Mouse (Mus musculus) cerebellum, adult 2 months (tissue): ENCODE measurements around the gene 4833439L19Rik. TPM values are rescaled to one million over a fixed set of nuclear protein-coding genes. Genes with fewer than 3 reads are reported as not detected.

Experiments used
- DNase-seq, 2 experiments: peaks; one replicate each; pipeline ENCODE4 v3.0.0; 2021
- H3K27ac ChIP-seq: fragments of 200-500 bp; 2 replicates; pipeline ENCODE4 v1.5.1; 2012; ENCODE audit warnings: low read length, control low read depth, inconsistent platforms; ENCODE audit not compliant: insufficient read depth
- H3K27me3 ChIP-seq: fragments of 200-500 bp; 2 replicates; pipeline ENCODE4 v1.6.1; 2012; ENCODE audit warnings: inconsistent platforms, mild to moderate bottlenecking, low read length, moderate library complexity; ENCODE audit not compliant: control insufficient read depth, insufficient read depth
- H3K4me1 ChIP-seq: fragments of 200-500 bp; 2 replicates; pipeline ENCODE4 v1.6.1; 2011; ENCODE audit warnings: low read length; ENCODE audit not compliant: control insufficient read depth, insufficient read depth
- H3K4me3 ChIP-seq: fragments of 200-500 bp; replicated peaks from 2 replicates; pipeline ENCODE3; 2011; ENCODE audit warnings: mild to moderate bottlenecking, low read depth, low read length, control low read depth; ENCODE audit not compliant: insufficient read depth
- CTCF ChIP-seq: fragments of 200-500 bp; IDR thresholded peaks from 2 replicates; pipeline ENCODE4 v1.5.1; 2011; ENCODE audit warnings: low read depth, mild to moderate bottlenecking, control low read depth, low read length, moderate library complexity, borderline replicate concordance; ENCODE audit not compliant: insufficient read depth
- POLR2A ChIP-seq: fragments of 200-500 bp; IDR thresholded peaks from 2 replicates; pipeline ENCODE4 v1.6.1; 2011; ENCODE audit warnings: low read length, control low read depth, borderline replicate concordance; ENCODE audit not compliant: insufficient read depth
- WGBS: fragments of 180-500 bp; shearing (Covaris S2); methylation state at CpG from one replicate; pipeline ENCODE4 v1.1.7; 2018; 5-methylcytosine and 5-hydroxymethylcytosine counted together
- polyA plus RNA-seq: library from polyadenylated mRNA; depleted of rRNA; stranded (reverse); fragments of >200 nt; gene quantifications from 2 replicates; pipeline ENCODE4 v1.2.3, GENCODE M21; 2012; rRNA removed

4833439L19Rik gene
- polyA plus RNA-seq, 1 experiment: 199 TPM

- under 1% methylated on average over 105 of the region's 105 CpGs for WGBS
- Histone ChIP-seq H3K27me3 (no peaks in the 10 kb centered on the region), H3K4me1 (no peaks in the 10 kb centered on the region), H3K4me3 (peak within 1 kb of the TSS; percentile 67), H3K27ac (peak within 1 kb of the TSS; percentile 39)
- no peak for TF ChIP-seq CTCF
- TF ChIP-seq POLR2A: peak; percentile 32; the same call in 1 of the 2 replicates
- DNase-seq: peak; percentile 76 to 77
These were observed 61.4 kb downstream of the 4833439L19Rik start, which contains the start of gene Simc1 for GRCm38 (mm10) chr13:54503604-54504521. Simc1 (plus strand) TSS chr13:54503779.

GRCm38 (mm10) chr13:54503278-54503603, 62.0 kb downstream of the 4833439L19Rik start:
- DNase-seq: no peak
- Histone ChIP-seq H3K27ac (no peak overlapping the region), H3K4me3 (peak overlapping the region; percentile 67), H3K27me3 (no peaks in the 10 kb centered on the region), H3K4me1 (no peaks in the 10 kb centered on the region)
- no peak for TF ChIP-seq POLR2A
- TF ChIP-seq CTCF: no peak
- 8% methylated on average over 14 of the region's 14 CpGs for WGBS

GRCm38 (mm10) chr13:54501957-54502690, 63.1 kb downstream of the 4833439L19Rik start:
- TF ChIP-seq CTCF (no peak), POLR2A (no peak)
- Histone ChIP-seq H3K27ac (no peak overlapping the region), H3K4me1 (no peaks in the 10 kb centered on the region), H3K27me3 (no peaks in the 10 kb centered on the region), H3K4me3 (no peak overlapping the region)
- 87% methylated on average over 3 of the region's 3 CpGs for WGBS
- DNase-seq: no peak

GRCm38 (mm10) chr13:54501352-54501751, 63.9 kb downstream of the 4833439L19Rik start:
- DNase-seq: no peak
- WGBS: 91% methylated on average over 2 of the region's 2 CpGs
- H3K27me3 ChIP-seq: no peaks in the 10 kb centered on the region
- no peaks in the 10 kb centered on the region for H3K4me1 ChIP-seq
- TF ChIP-seq POLR2A: no peak
- TF ChIP-seq CTCF: no peak
- no peak overlapping the region for H3K4me3 ChIP-seq
- H3K27ac ChIP-seq: no peak overlapping the region

Other genes starting within 250 kb of the 4833439L19Rik start
- 361 and 392 TPM in 2 replicates for gene Cplx2, start 194.1 kb downstream of the 4833439L19Rik start, polyA plus RNA-seq
- gene Thoc3, start 96.6 kb downstream of the 4833439L19Rik start, polyA plus RNA-seq: 35.6 and 36.2 TPM in 2 replicates
- gene Simc1, start 61.7 kb downstream of the 4833439L19Rik start, polyA plus RNA-seq: 20.2 and 21.5 TPM in 2 replicates
- gene Arl10, start 9.6 kb upstream of the 4833439L19Rik start, polyA plus RNA-seq: 29.4 and 32.0 TPM in 2 replicates
- 24.4 and 26.4 TPM in 2 replicates for gene Nop16, start 24.7 kb upstream of the 4833439L19Rik start, polyA plus RNA-seq
- gene Higd2a, start 24.8 kb upstream of the 4833439L19Rik start, polyA plus RNA-seq: 290 and 306 TPM in 2 replicates
- gene Cltb, start 45.9 kb upstream of the 4833439L19Rik start, polyA plus RNA-seq: 391 and 435 TPM in 2 replicates
- 38.3 and 39.2 TPM in 2 replicates for gene Faf2, start 56.3 kb upstream of the 4833439L19Rik start, polyA plus RNA-seq
- 91.5 and 99.5 TPM in 2 replicates for gene Rnf44, start 128.5 kb upstream of the 4833439L19Rik start, polyA plus RNA-seq
- gene Cdhr2, start 136.0 kb upstream of the 4833439L19Rik start, polyA plus RNA-seq: 0.16 and 0.23 TPM in 2 replicates
- gene Gprin1, start 184.4 kb upstream of the 4833439L19Rik start, polyA plus RNA-seq: 41.4 and 45.4 TPM in 2 replicates
- 851 and 853 TPM in 2 replicates for gene Sncb, start 201.2 kb upstream of the 4833439L19Rik start, polyA plus RNA-seq
- not detected in 2 replicates for gene Eif4e1b, start 218.6 kb upstream of the 4833439L19Rik start, polyA plus RNA-seq
- 87.9 and 89.8 TPM in 2 replicates for gene Tspan17, start 223.9 kb upstream of the 4833439L19Rik start, polyA plus RNA-seq